Mouse (Mus musculus): Measurements from ENCODE around the gene R3hdm4.

DNA sequence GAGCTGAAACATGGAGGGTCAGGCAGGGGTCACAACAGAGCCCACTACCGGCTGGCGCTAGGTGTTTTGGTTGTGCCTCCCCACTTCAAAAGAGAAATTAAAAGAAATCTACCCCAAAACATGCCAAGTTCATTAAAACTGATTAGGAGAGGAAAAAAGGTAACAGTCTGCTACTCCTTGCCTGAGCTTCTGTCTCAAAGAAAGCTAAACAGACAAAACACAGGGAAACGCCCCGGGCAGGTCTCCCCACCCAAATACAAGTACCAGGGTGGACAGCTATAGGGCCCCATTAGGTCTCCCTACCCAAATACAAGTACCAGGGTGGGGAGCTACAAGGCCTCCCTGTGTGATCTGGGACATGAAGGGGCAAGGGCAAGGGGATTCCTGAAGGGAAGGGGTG is 10.5 kb downstream of the R3hdm4 start, which contains the start of gene Gm26602:
- no peak for TF ChIP-seq CTCF (IDR thresholded peaks at IDR 0.05)
- TF ChIP-seq EP300 (IDR thresholded peaks at IDR 0.05; ENCODE audit: insufficient read depth, low read depth, low read length): no peak

Measured in heart, adult 2 months (tissue).